Mouse (Mus musculus): ENCODE measurements around the gene Unc13d.
"Not testable (repeated sequence)": the region's sequence is repeated elsewhere in the genome, so short reads cannot be mapped to it uniquely, and the experiment has no call there.

The Unc13d gene

GRCm38 (mm10) chr11:116099462-116099861 is 21.7 kb upstream of the Unc13d start:
- DNase-seq: no peak

- DNase-seq: no peak
These were observed 21.1 kb upstream of the Unc13d start for GRCm38 (mm10) chr11:116098711-116099460.

GRCm38 (mm10) chr11:116096213-116097108 is 18.7 kb upstream of the Unc13d start:
- no peak for DNase-seq

GRCm38 (mm10) chr11:116095573-116095972 is 17.8 kb upstream of the Unc13d start:
- no peak for DNase-seq

GRCm38 (mm10) chr11:116093771-116094565 is 16.2 kb upstream of the Unc13d start:
- DNase-seq: no peak

- DNase-seq: not testable (repeated sequence)
These were observed 15.2 kb upstream of the Unc13d start for GRCm38 (mm10) chr11:116092959-116093358.

- no peak for DNase-seq
These were observed 13.8 kb upstream of the Unc13d start for GRCm38 (mm10) chr11:116091591-116091990.

- DNase-seq: no peak
These were observed 11.8 kb upstream of the Unc13d start for GRCm38 (mm10) chr11:116089545-116089944.

- no peak for DNase-seq
These were observed 11.1 kb upstream of the Unc13d start for GRCm38 (mm10) chr11:116088741-116089394.

GRCm38 (mm10) chr11:116088188-116088587 is 10.4 kb upstream of the Unc13d start:
- DNase-seq: no peak

- DNase-seq: peak; percentile 85
These were observed 9.7 kb upstream of the Unc13d start for GRCm38 (mm10) chr11:116087194-116088130.

GRCm38 (mm10) chr11:116086258-116087193 is 8.8 kb upstream of the Unc13d start, which contains the start of gene Wbp2:
Gene Wbp2 (minus strand): TSS chr11:116086995.
- DNase-seq: peak; percentile 94

- no peak for DNase-seq
These were observed 6.4 kb upstream of the Unc13d start for GRCm38 (mm10) chr11:116084166-116084565.

GRCm38 (mm10) chr11:116083096-116083672 is 5.4 kb upstream of the Unc13d start:
- no peak for DNase-seq

- DNase-seq: peak; percentile 50
These were observed 3.3 kb upstream of the Unc13d start for GRCm38 (mm10) chr11:116081081-116081480.

- DNase-seq: no peak
These were observed 1.8 kb upstream of the Unc13d start for GRCm38 (mm10) chr11:116079511-116079910.

GRCm38 (mm10) chr11:116078676-116079320 is 1.0 kb upstream of the Unc13d start:
- DNase-seq: no peak

GRCm38 (mm10) chr11:116078221-116078620 is 460 bp upstream of the Unc13d start:
- no peak for DNase-seq

- no peak for DNase-seq
These were observed 925 bp downstream of the Unc13d start for GRCm38 (mm10) chr11:116076836-116077235.
